Mouse (Mus musculus) limb, embryonic 11.5 days (tissue): ENCODE measurements at regions not wholly inside any gene's neighbourhood (a gene's known extent, or its start where the extent isn't known, plus 50 kb on each side); places are given as distances from the start of the nearest gene placed in this dataset.

ENCODE experiments used
- ATAC-seq: fragments of 200-750 bp; cut with Nextera tagmentation; 2 replicates; pipeline ENCODE4 v1.8.0; 2017; ENCODE audit warnings: low read depth; ENCODE audit not compliant: insufficient number of reproducible peaks, low FRiP score, low TSS enrichment
- DNase-seq: peaks from one replicate; pipeline ENCODE4 v3.0.0-alpha.2; 2015; ENCODE audit warnings: low spot score
- H3K27ac ChIP-seq: fragments of 300-500 bp; sonication (generic); replicated peaks from 2 replicates; pipeline ENCODE4 v1.5.1; 2014; ENCODE audit warnings: low read depth, mild to moderate bottlenecking, low read length
- H3K27me3 ChIP-seq: fragments of 300-500 bp; sonication (generic); 2 replicates; pipeline ENCODE4 v1.6.1; 2014; ENCODE audit warnings: mild to moderate bottlenecking, low read length, mixed read lengths; ENCODE audit not compliant: control insufficient read depth, insufficient read depth
- H3K36me3 ChIP-seq: fragments of 300-500 bp; sonication (generic); 2 replicates; pipeline ENCODE4 v1.6.1; 2014; ENCODE audit warnings: mild to moderate bottlenecking, low read length, moderate library complexity, mixed read lengths; ENCODE audit not compliant: control insufficient read depth, insufficient read depth
- H3K4me1 ChIP-seq: fragments of 300-500 bp; sonication (generic); 2 replicates; pipeline ENCODE4 v1.6.1; 2014; ENCODE audit warnings: low read length, mixed read lengths; ENCODE audit not compliant: control insufficient read depth, insufficient read depth
- H3K4me2 ChIP-seq: fragments of 300-500 bp; sonication (generic); 2 replicates; pipeline ENCODE4 v1.6.1; 2014; ENCODE audit warnings: low read depth, mild to moderate bottlenecking, moderate library complexity; ENCODE audit not compliant: severe bottlenecking
- H3K4me3 ChIP-seq: fragments of 300-500 bp; sonication (generic); 2 replicates; pipeline ENCODE4 v1.5.1; 2014; ENCODE audit warnings: low read depth, low read length
- H3K9ac ChIP-seq: fragments of 300-500 bp; sonication (generic); 2 replicates; pipeline ENCODE4 v1.6.1; 2014; ENCODE audit warnings: mild to moderate bottlenecking, low read length
- H3K9me3 ChIP-seq: fragments of 300-500 bp; sonication (generic); 2 replicates; pipeline ENCODE4 v1.6.1; 2016; ENCODE audit warnings: low read length; ENCODE audit not compliant: control insufficient read depth
- WGBS: fragments of 180-500 bp; shearing (Covaris S2); extraction: QIAGEN DNeasy Blood & Tissue Kit; methylation state at CpG from one replicate; pipeline ENCODE4 v1.1.7; 2014; 5-methylcytosine and 5-hydroxymethylcytosine counted together

GRCm38 (mm10) chr11:113101534-113101933 is 319.5 kb downstream of the Sox9 start:
- 79% methylated on average over 11 of the region's 11 CpGs for WGBS
- DNase-seq, result no peak
- H3K4me1 ChIP-seq, result peaks cover 5% of the 10 kb centered on the region; the same call in 1 of the 2 replicates

DNA sequence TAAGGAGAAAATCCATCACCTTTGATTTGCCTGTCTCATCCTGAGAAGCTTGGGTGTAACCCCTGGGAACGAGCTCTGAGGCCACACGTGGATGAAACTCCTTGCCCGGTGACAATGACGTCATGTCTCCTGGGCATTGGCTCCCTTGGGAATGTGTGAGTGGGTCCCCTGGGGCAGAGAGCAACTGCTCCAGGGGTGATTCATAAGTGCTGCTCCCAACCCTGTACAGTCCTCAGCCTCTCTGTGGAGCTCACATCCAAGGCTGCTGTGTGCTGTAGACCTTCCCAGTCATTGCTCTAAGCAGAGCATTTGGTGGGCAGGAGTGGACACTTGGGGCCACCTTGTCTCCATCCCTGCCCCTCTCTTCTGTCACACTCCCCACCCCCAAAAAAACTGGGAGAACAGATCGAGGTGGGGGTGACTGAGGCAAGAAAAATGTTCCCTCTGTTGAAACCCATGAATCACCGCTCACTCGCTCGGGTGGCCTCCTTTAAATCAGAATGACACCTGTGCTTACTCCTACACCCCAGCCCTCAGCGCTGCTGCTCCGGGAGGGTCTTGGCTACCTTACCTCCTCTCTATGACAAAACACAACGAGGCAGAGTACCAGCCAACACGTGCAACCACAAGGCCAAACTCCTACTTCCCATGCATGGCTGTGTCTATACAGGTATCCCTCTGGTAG is 321.3 kb downstream of the Sox9 start:
- H3K27ac ChIP-seq, result no peak overlapping the region
- no peaks in the 10 kb centered on the region for H3K27me3 ChIP-seq
- peaks cover 6% of the 10 kb centered on the region; the same call in 1 of the 2 replicates for H3K4me1 ChIP-seq
- no peak overlapping the region for H3K9ac ChIP-seq
- WGBS, result 88% methylated on average over 12 of the region's 12 CpGs
- ATAC-seq, result no peak
- no peak overlapping the region for H3K4me2 ChIP-seq
- no peak overlapping the region for H3K4me3 ChIP-seq
- H3K9me3 ChIP-seq, result no peaks in the 10 kb centered on the region
- DNase-seq, result no peak
- H3K36me3 ChIP-seq, result no peaks in the 10 kb centered on the region

More at GRCm38 (mm10) chr11:113101534-113101933, 319.5 kb downstream of the Sox9 start:
- H3K9ac ChIP-seq, result no peak overlapping the region
- no peak overlapping the region for H3K27ac ChIP-seq
- H3K27me3 ChIP-seq, result no peaks in the 10 kb centered on the region
- no peaks in the 10 kb centered on the region for H3K36me3 ChIP-seq
- no peak overlapping the region for H3K4me2 ChIP-seq
- H3K9me3 ChIP-seq, result no peaks in the 10 kb centered on the region
- ATAC-seq, result no peak
- H3K4me3 ChIP-seq, result no peak overlapping the region

- H3K27ac ChIP-seq, result no peak overlapping the region
- 72% methylated on average over 11 of the region's 11 CpGs for WGBS
- no peak for DNase-seq
Measured at GRCm38 (mm10) chr11:113105371-113105770, 323.3 kb downstream of the Sox9 start.

DNA sequence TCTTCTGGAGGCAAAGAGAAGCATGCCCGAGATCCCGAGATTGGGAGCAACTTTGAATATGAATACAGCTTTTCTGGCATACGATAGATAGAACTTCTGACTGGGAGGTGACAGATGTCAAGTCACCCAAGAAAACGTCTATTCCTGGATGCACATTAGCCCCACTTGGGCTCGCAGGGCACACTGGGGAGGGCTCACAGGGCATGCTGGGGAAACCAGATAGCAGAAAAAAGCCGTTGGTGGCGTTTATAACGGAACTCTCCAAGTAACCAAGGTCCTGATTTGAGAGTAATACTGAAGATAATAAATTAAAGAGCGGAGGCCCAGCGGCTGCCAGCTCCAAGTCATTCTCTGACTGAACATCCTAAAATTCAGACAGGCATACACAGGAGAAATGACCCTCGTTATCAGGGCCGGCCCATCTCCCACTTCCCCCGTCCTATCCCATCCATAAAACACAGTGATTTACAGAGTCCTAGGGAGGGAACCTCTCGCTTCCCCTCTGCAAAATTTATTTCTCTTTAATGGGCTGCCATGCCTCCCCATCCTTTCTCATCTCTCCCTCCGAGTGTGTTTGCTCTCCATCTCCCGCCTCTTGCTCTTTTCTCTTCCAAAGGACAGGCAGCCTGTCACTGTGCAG is 325.3 kb downstream of the Sox9 start:
- ATAC-seq (no peak), DNase-seq (no peak)
- H3K27ac ChIP-seq, result no peak overlapping the region
- 37% methylated on average over 16 of the region's 16 CpGs for WGBS
- H3K36me3 ChIP-seq, result no peaks in the 10 kb centered on the region
- no peaks in the 10 kb centered on the region for H3K27me3 ChIP-seq
- no peak overlapping the region for H3K4me3 ChIP-seq
- H3K9me3 ChIP-seq, result no peaks in the 10 kb centered on the region
- no peak overlapping the region for H3K4me2 ChIP-seq
- H3K4me1 ChIP-seq, result peaks cover 7% of the 10 kb centered on the region; the same call in 1 of the 2 replicates
- no peak overlapping the region for H3K9ac ChIP-seq

More at GRCm38 (mm10) chr11:113105371-113105770, 323.3 kb downstream of the Sox9 start:
- Histone ChIP-seq H3K27me3 (no peaks in the 10 kb centered on the region), H3K4me1 (peaks cover 9% of the 10 kb centered on the region; the same call in 1 of the 2 replicates), H3K4me3 (no peak overlapping the region), H3K9me3 (no peaks in the 10 kb centered on the region), H3K36me3 (no peaks in the 10 kb centered on the region), H3K4me2 (no peak overlapping the region), H3K9ac (no peak overlapping the region)
- ATAC-seq, result no peak

DNA sequence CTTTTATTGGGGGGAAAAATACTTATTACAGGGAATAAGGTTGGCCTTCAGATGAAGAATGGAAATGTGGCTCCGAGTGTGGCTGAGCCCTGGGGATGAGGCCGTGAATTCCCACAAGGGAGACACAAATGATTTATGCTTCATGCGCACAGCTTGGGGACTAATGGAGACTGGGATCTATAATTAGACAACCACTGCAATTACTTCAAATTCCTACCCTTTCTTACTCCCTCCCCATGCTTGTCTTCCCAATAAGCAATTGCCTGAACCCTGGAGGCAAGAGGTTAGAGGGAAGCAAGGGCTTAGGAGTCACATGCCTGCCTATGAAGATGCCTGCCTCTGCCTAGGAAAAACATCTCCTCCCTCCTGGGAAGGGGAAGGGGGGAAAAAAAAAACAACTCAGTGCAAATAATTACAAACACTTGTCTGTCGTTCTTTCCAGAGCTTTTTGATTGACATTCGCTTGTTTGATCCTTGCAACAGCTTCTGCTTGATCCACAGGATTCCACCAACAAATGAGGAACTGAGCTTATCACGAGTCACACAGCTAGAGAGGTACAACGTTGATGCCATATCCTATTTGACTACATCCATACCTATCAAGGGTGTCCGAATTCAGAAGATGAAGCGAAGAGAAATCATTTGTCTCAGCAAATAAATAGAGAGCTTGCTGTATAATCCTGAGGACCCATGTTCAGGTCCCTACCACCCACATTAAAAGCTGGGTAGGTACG is 326.1 kb downstream of the Sox9 start:
- H3K27ac ChIP-seq, result no peak overlapping the region
- whole genome bisulfite sequencing, result 50% methylated on average over 10 of the region's 10 CpGs
- no peak overlapping the region for H3K9ac ChIP-seq
- H3K9me3 ChIP-seq, result no peaks in the 10 kb centered on the region
- H3K4me3 ChIP-seq, result no peak overlapping the region
- DNase-seq (no peak), ATAC-seq (no peak)
- peaks cover 7% of the 10 kb centered on the region; the same call in 1 of the 2 replicates for H3K4me1 ChIP-seq
- H3K36me3 ChIP-seq, result no peaks in the 10 kb centered on the region
- no peak overlapping the region for H3K4me2 ChIP-seq
- H3K27me3 ChIP-seq, result no peaks in the 10 kb centered on the region

DNA sequence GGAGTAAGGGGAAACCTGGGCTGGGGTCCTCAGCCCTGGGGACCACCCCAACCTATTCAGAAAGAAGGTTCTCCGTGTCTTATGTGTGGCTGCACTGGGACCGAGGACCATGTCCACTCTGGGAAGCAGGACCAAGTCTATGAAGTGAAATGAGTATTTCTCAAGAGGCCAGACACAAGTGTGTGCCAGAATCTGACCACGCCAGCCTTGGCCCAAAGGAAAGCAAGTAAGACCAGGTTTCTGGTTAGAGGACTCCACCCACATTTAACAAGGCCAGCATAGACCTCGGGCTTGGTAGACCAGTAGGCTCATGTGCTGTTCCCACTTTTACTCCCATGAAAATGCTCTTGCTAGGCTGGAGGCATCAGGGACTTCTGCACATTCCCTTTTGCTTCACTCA is 327.1 kb downstream of the Sox9 start:
- Histone ChIP-seq H3K27me3 (no peaks in the 10 kb centered on the region), H3K9ac (no peak overlapping the region), H3K27ac (no peak overlapping the region), H3K36me3 (no peaks in the 10 kb centered on the region), H3K9me3 (no peaks in the 10 kb centered on the region), H3K4me3 (no peak overlapping the region), H3K4me2 (no peak overlapping the region), H3K4me1 (peaks cover 9% of the 10 kb centered on the region; the same call in 1 of the 2 replicates)
- DNase-seq, result no peak
- WGBS, result 93% methylated on average over 4 of the region's 4 CpGs
- ATAC-seq, result no peak

DNA sequence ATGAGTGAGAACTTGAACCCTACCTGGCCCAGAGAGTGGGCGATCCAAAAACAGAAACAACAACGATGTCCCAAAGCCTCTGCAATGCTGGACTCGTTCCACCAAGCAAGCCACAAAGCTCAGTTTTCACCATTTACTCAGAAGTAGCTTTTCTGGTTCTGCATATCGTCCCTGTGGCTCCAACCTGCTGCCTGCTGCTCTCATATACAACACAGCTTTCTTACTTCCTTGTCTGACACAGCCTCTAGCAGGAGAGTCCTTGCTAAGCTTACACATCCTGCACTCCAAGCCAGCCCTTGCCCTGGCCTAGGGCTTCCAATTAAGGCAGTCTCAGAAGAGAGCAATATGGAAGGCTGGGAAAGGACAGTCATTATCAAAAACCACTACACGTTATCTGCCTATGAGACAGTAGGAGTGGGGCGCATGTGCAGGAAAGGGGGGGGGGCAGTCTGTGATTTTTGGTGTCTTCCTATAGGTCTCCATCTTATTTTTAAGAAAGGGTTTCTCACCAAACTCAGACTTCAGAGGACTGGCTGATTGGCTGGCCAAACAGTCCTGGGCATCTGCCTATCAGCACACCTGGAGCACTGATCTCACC is 331.3 kb downstream of the Sox9 start:
- H3K4me2 ChIP-seq, result no peak overlapping the region
- ATAC-seq, result no peak
- no peaks in the 10 kb centered on the region for H3K9me3 ChIP-seq
- WGBS, result 90% methylated on average over 6 of the region's 6 CpGs
- no peak for DNase-seq
- H3K9ac ChIP-seq, result no peak overlapping the region
- H3K27me3 ChIP-seq, result no peaks in the 10 kb centered on the region
- H3K4me3 ChIP-seq, result no peak overlapping the region
- peaks cover 9% of the 10 kb centered on the region; the same call in 1 of the 2 replicates for H3K4me1 ChIP-seq
- no peaks in the 10 kb centered on the region for H3K36me3 ChIP-seq
- H3K27ac ChIP-seq, result no peak overlapping the region

GRCm38 (mm10) chr11:113117179-113117898 is 335.3 kb downstream of the Sox9 start:
- no peak overlapping the region for H3K4me2 ChIP-seq
- H3K9ac ChIP-seq, result no peak overlapping the region
- H3K27me3 ChIP-seq, result no peaks in the 10 kb centered on the region
- no peaks in the 10 kb centered on the region for H3K9me3 ChIP-seq
- H3K4me3 ChIP-seq, result no peak overlapping the region
- no peak overlapping the region for H3K27ac ChIP-seq
- ATAC-seq (no peak), DNase-seq (no peak)
- WGBS, result 90% methylated on average over 9 of the region's 9 CpGs
- no peaks in the 10 kb centered on the region for H3K36me3 ChIP-seq
- peaks cover 28% of the 10 kb centered on the region for H3K4me1 ChIP-seq
